Mouse (Mus musculus) embryonic fibroblast, embryonic 13.5 days (primary cell): ENCODE measurements around the gene Setmar.

Experiments used
- CTCF ChIP-seq: IDR thresholded peaks from 2 replicates; pipeline ENCODE4 v1.5.1; 2011; ENCODE audit warnings: mild to moderate bottlenecking, control low read depth, low read length, moderate library complexity, borderline replicate concordance; ENCODE audit not compliant: insufficient read depth
- POLR2A ChIP-seq: IDR thresholded peaks from 2 replicates; pipeline ENCODE4 v1.6.1; 2011; ENCODE audit warnings: low read depth, mild to moderate bottlenecking, control low read depth, low read length, moderate library complexity

DNA sequence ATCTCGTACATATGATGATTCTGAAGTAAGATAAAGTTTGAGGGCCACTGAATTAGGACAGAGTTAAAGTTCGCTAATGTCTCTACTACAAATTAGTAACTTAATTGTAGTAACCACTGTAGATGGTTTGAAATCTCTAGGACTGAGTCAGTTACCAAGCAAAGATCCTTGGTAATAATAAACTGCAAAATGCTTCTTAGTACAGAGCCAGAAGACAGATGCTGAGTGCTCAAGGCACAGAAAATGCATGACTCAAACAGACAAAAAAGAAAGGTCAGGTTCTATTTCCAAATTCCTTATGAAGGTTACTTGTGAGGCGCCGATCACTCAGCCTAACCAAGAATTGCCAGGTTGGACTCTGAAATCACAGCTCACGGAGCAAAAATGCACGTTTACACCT lies 53.0 kb downstream of the Setmar start:
- TF ChIP-seq CTCF: no peak
- no peak for TF ChIP-seq POLR2A
